Mouse (Mus musculus): ENCODE results near the gene Bach2.

The Bach2 gene

GRCm38 (mm10) chr4:32428738-32429137 lies 190.1 kb downstream of the Bach2 start:
- DNase-seq (ENCODE audit: low spot score): no peak

- no peak for DNase-seq (ENCODE audit: low spot score)
Measured at GRCm38 (mm10) chr4:32430136-32430535, 191.5 kb downstream of the Bach2 start.

GRCm38 (mm10) chr4:32430981-32431380 lies 192.4 kb downstream of the Bach2 start:
- no peak for DNase-seq (ENCODE audit: low spot score)

GRCm38 (mm10) chr4:32432271-32432781 lies 193.7 kb downstream of the Bach2 start:
- no peak for DNase-seq (ENCODE audit: low spot score)

GRCm38 (mm10) chr4:32432945-32433344 lies 194.3 kb downstream of the Bach2 start:
- DNase-seq (ENCODE audit: low spot score): no peak

GRCm38 (mm10) chr4:32434612-32435011 lies 196.0 kb downstream of the Bach2 start:
- DNase-seq (ENCODE audit: low spot score): no peak

GRCm38 (mm10) chr4:32439974-32440739 lies 201.6 kb downstream of the Bach2 start:
- no peak for DNase-seq (ENCODE audit: low spot score)

- no peak for DNase-seq (ENCODE audit: low spot score)
Measured at GRCm38 (mm10) chr4:32440740-32441072, 202.1 kb downstream of the Bach2 start.

- no peak for DNase-seq (ENCODE audit: low spot score)
Measured at GRCm38 (mm10) chr4:32444671-32445196, 206.1 kb downstream of the Bach2 start.

GRCm38 (mm10) chr4:32447850-32448249 lies 209.2 kb downstream of the Bach2 start:
- no peak for DNase-seq (ENCODE audit: low spot score)

- DNase-seq (ENCODE audit: low spot score): no peak
Measured at GRCm38 (mm10) chr4:32461986-32462385, 223.4 kb downstream of the Bach2 start.

- DNase-seq (ENCODE audit: low spot score): no peak
Measured at GRCm38 (mm10) chr4:32463065-32463464, 224.5 kb downstream of the Bach2 start.

- DNase-seq (ENCODE audit: low spot score): no peak
Measured at GRCm38 (mm10) chr4:32464540-32464939, 225.9 kb downstream of the Bach2 start.

GRCm38 (mm10) chr4:32466031-32466430 lies 227.4 kb downstream of the Bach2 start:
- DNase-seq (ENCODE audit: low spot score): no peak

GRCm38 (mm10) chr4:32477977-32478660 lies 239.5 kb downstream of the Bach2 start:
- DNase-seq (ENCODE audit: low spot score): no peak

GRCm38 (mm10) chr4:32479231-32479630 lies 240.6 kb downstream of the Bach2 start:
- no peak for DNase-seq (ENCODE audit: low spot score)

- DNase-seq (ENCODE audit: low spot score): no peak
Measured at GRCm38 (mm10) chr4:32479801-32480700, 241.4 kb downstream of the Bach2 start.

- no peak for DNase-seq (ENCODE audit: low spot score)
Measured at GRCm38 (mm10) chr4:32481366-32482055, 242.9 kb downstream of the Bach2 start.

GRCm38 (mm10) chr4:32482138-32482537 lies 243.5 kb downstream of the Bach2 start:
- no peak for DNase-seq (ENCODE audit: low spot score)

GRCm38 (mm10) chr4:32482936-32483335 lies 244.3 kb downstream of the Bach2 start:
- DNase-seq (ENCODE audit: low spot score): no peak

- no peak for DNase-seq (ENCODE audit: low spot score)
Measured at GRCm38 (mm10) chr4:32485848-32486247, 247.2 kb downstream of the Bach2 start.
